Mouse (Mus musculus) midbrain, embryonic 13.5 days (tissue): Measurements from ENCODE around the gene Mdk. TPM values are rescaled to one million over a fixed set of nuclear protein-coding genes. Genes with fewer than 3 reads are reported as not detected.

ENCODE experiments used
- ATAC-seq: fragments of 200-750 bp; cut with Nextera tagmentation; 2 replicates; pipeline ENCODE4 v1.8.0; 2017; ENCODE audit warnings: mild to moderate bottlenecking, moderate TSS enrichment, moderate library complexity
- H3K27ac ChIP-seq: fragments of 300-500 bp; sonication (generic); 2 replicates; pipeline ENCODE4 v1.5.1; 2015; ENCODE audit warnings: inconsistent platforms, mild to moderate bottlenecking, moderate library complexity
- H3K27me3 ChIP-seq: fragments of 300-500 bp; sonication (generic); 2 replicates; pipeline ENCODE4 v1.6.1; 2015; ENCODE audit warnings: mild to moderate bottlenecking, inconsistent platforms
- H3K36me3 ChIP-seq: fragments of 300-500 bp; sonication (generic); 2 replicates; pipeline ENCODE4 v1.6.1; 2015; ENCODE audit warnings: mild to moderate bottlenecking, inconsistent platforms
- H3K4me1 ChIP-seq: fragments of 300-500 bp; sonication (generic); replicated peaks from 2 replicates; pipeline ENCODE4 v1.6.1; 2015; ENCODE audit warnings: inconsistent platforms
- H3K4me2 ChIP-seq: fragments of 300-500 bp; sonication (generic); replicated peaks from 2 replicates; pipeline ENCODE4 v1.6.1; 2015; ENCODE audit warnings: moderate library complexity, mild to moderate bottlenecking, inconsistent platforms
- H3K4me3 ChIP-seq: fragments of 300-500 bp; sonication (generic); replicated peaks from 2 replicates; pipeline ENCODE4 v1.5.1; 2015; ENCODE audit warnings: mild to moderate bottlenecking, inconsistent platforms
- H3K9ac ChIP-seq: fragments of 300-500 bp; sonication (generic); replicated peaks from 2 replicates; pipeline ENCODE4 v1.6.1; 2015; ENCODE audit warnings: mild to moderate bottlenecking, inconsistent platforms
- H3K9me3 ChIP-seq: fragments of 300-500 bp; sonication (generic); 2 replicates; pipeline ENCODE4 v1.6.1; 2016; ENCODE audit warnings: mild to moderate bottlenecking, inconsistent platforms
- WGBS: fragments of 180-500 bp; shearing (Covaris S2); methylation state at CpG from one replicate; pipeline ENCODE4 v1.1.7; 2015; 5-methylcytosine and 5-hydroxymethylcytosine counted together
- polyA plus RNA-seq: library from polyadenylated mRNA; unstranded; fragments of >200 nt; fragmentation: Nextera tagmentation; extraction: Ambion mirVana; gene quantifications from 2 replicates; pipeline ENCODE4 v1.2.1, GENCODE M21; 2015

Mdk gene
- polyA plus RNA-seq, 1 experiment from 2014 or later = 354 TPM

GRCm38 (mm10) chr2:91965417-91965816 is 33.3 kb upstream of the Mdk start:
- no peaks in the 10 kb centered on the region for H3K36me3 ChIP-seq
- H3K27ac ChIP-seq = 0 out of 2 replicates have a peak overlapping the region, but pooled peaks have one; percentile 11
- WGBS = 17% methylated on average over 20 of the region's 20 CpGs
- no peak overlapping the region; the same call in 1 of the 2 replicates for H3K9ac ChIP-seq
- H3K4me3 ChIP-seq = no peak overlapping the region
- H3K27me3 ChIP-seq = peaks cover 28% of the 10 kb centered on the region
- no peak for ATAC-seq
- no peaks in the 10 kb centered on the region for H3K9me3 ChIP-seq
- H3K4me2 ChIP-seq = no peak overlapping the region
- H3K4me1 ChIP-seq = peaks cover 23% of the 10 kb centered on the region

GRCm38 (mm10) chr2:91964610-91965204 is 32.6 kb upstream of the Mdk start:
- no peaks in the 10 kb centered on the region for H3K9me3 ChIP-seq
- H3K27me3 ChIP-seq = peaks cover 28% of the 10 kb centered on the region
- no peak for ATAC-seq
- H3K4me1 ChIP-seq = peaks cover 29% of the 10 kb centered on the region
- H3K36me3 ChIP-seq = no peaks in the 10 kb centered on the region
- H3K9ac ChIP-seq = no peak overlapping the region
- no peak overlapping the region for H3K4me2 ChIP-seq
- WGBS = 78% methylated on average over 3 of the region's 3 CpGs
- no peak overlapping the region for H3K27ac ChIP-seq
- H3K4me3 ChIP-seq = no peak overlapping the region

GRCm38 (mm10) chr2:91963443-91963932 is 31.4 kb upstream of the Mdk start:
- Histone ChIP-seq H3K9me3 (no peaks in the 10 kb centered on the region), H3K27me3 (peaks cover 22% of the 10 kb centered on the region), H3K4me2 (peak overlapping the region; percentile 91), H3K9ac (peak overlapping the region; percentile 91), H3K4me3 (peak overlapping the region; percentile 86), H3K36me3 (no peaks in the 10 kb centered on the region), H3K27ac (peak overlapping the region; percentile 82), H3K4me1 (peaks cover 39% of the 10 kb centered on the region)
- under 1% methylated on average over 49 of the region's 57 CpGs for WGBS
- ATAC-seq = peak; percentile 96

- under 1% methylated on average over 37 of the region's 39 CpGs for WGBS
- H3K4me1 ChIP-seq = peaks cover 41% of the 10 kb centered on the region
- no peaks in the 10 kb centered on the region for H3K36me3 ChIP-seq
- H3K9ac ChIP-seq = peak overlapping the region; percentile 91
- H3K27ac ChIP-seq = peak overlapping the region; percentile 82
- H3K27me3 ChIP-seq = peaks cover 22% of the 10 kb centered on the region
- H3K9me3 ChIP-seq = no peaks in the 10 kb centered on the region
- peak; percentile 69; the same call in 1 of the 2 replicates for ATAC-seq
- H3K4me3 ChIP-seq = peak overlapping the region; percentile 86
- peak overlapping the region; percentile 91 for H3K4me2 ChIP-seq
Observed at GRCm38 (mm10) chr2:91962864-91963401, 30.8 kb upstream of the Mdk start.

- Histone ChIP-seq H3K4me1 (peaks cover 49% of the 10 kb centered on the region), H3K9me3 (no peaks in the 10 kb centered on the region), H3K4me2 (peak overlapping the region; percentile 91), H3K9ac (peak overlapping the region; percentile 91), H3K27me3 (peaks cover 22% of the 10 kb centered on the region), H3K36me3 (no peaks in the 10 kb centered on the region), H3K27ac (no peak overlapping the region), H3K4me3 (peak overlapping the region; percentile 86)
- 79% methylated on average over 4 of the region's 4 CpGs for WGBS
- no peak for ATAC-seq
Observed at GRCm38 (mm10) chr2:91961901-91962761, 30.0 kb upstream of the Mdk start.

- Histone ChIP-seq H3K9ac (no peak overlapping the region), H3K4me1 (peaks cover 52% of the 10 kb centered on the region), H3K36me3 (no peaks in the 10 kb centered on the region), H3K4me3 (no peak overlapping the region), H3K4me2 (no peak overlapping the region), H3K27ac (no peak overlapping the region), H3K27me3 (peaks cover 10% of the 10 kb centered on the region), H3K9me3 (no peaks in the 10 kb centered on the region)
- ATAC-seq = no peak
- 94% methylated on average over 5 of the region's 5 CpGs for WGBS
Observed at GRCm38 (mm10) chr2:91960459-91960858, 28.4 kb upstream of the Mdk start.

GRCm38 (mm10) chr2:91959544-91960410 is 27.7 kb upstream of the Mdk start:
- Histone ChIP-seq H3K9ac (no peak overlapping the region), H3K9me3 (no peaks in the 10 kb centered on the region), H3K27me3 (peaks cover 3% of the 10 kb centered on the region; the same call in 1 of the 2 replicates), H3K27ac (no peak overlapping the region), H3K4me1 (peaks cover 48% of the 10 kb centered on the region), H3K4me3 (no peak overlapping the region), H3K36me3 (no peaks in the 10 kb centered on the region), H3K4me2 (no peak overlapping the region)
- no peak for ATAC-seq
- 74% methylated on average over 11 of the region's 11 CpGs for WGBS

- peaks cover 52% of the 10 kb centered on the region for H3K4me1 ChIP-seq
- no peaks in the 10 kb centered on the region for H3K27me3 ChIP-seq
- H3K9ac ChIP-seq = no peak overlapping the region
- H3K36me3 ChIP-seq = no peaks in the 10 kb centered on the region
- H3K27ac ChIP-seq = no peak overlapping the region
- H3K9me3 ChIP-seq = no peaks in the 10 kb centered on the region
- ATAC-seq = no peak
- no peak overlapping the region for H3K4me3 ChIP-seq
- no peak overlapping the region for H3K4me2 ChIP-seq
- 53% methylated on average over 10 of the region's 10 CpGs for WGBS
Observed at GRCm38 (mm10) chr2:91958701-91959457, 26.8 kb upstream of the Mdk start.

- H3K27ac ChIP-seq = no peak overlapping the region
- no peaks in the 10 kb centered on the region for H3K27me3 ChIP-seq
- H3K4me2 ChIP-seq = no peak overlapping the region
- H3K4me1 ChIP-seq = peaks cover 50% of the 10 kb centered on the region
- H3K4me3 ChIP-seq = no peak overlapping the region
- no peaks in the 10 kb centered on the region for H3K9me3 ChIP-seq
- no peak for ATAC-seq
- 94% methylated on average over 8 of the region's 8 CpGs for WGBS
- H3K9ac ChIP-seq = no peak overlapping the region
- no peaks in the 10 kb centered on the region for H3K36me3 ChIP-seq
Observed at GRCm38 (mm10) chr2:91958049-91958448, 26.0 kb upstream of the Mdk start.

- Histone ChIP-seq H3K27ac (0 out of 2 replicates have a peak overlapping the region, but pooled peaks have one; percentile 25), H3K4me1 (peaks cover 40% of the 10 kb centered on the region), H3K36me3 (no peaks in the 10 kb centered on the region), H3K9me3 (no peaks in the 10 kb centered on the region), H3K4me2 (no peak overlapping the region), H3K27me3 (no peaks in the 10 kb centered on the region), H3K9ac (no peak overlapping the region), H3K4me3 (no peak overlapping the region)
- 51% methylated on average over 4 of the region's 4 CpGs for WGBS
- peak; percentile 54 for ATAC-seq
Observed at GRCm38 (mm10) chr2:91957096-91957495, 25.0 kb upstream of the Mdk start.

- Histone ChIP-seq H3K4me1 (peaks cover 35% of the 10 kb centered on the region), H3K9me3 (no peaks in the 10 kb centered on the region), H3K27me3 (no peaks in the 10 kb centered on the region), H3K27ac (no peak overlapping the region), H3K4me3 (no peak overlapping the region), H3K4me2 (no peak overlapping the region), H3K9ac (no peak overlapping the region), H3K36me3 (no peaks in the 10 kb centered on the region)
- 87% methylated on average over 6 of the region's 6 CpGs for WGBS
- no peak for ATAC-seq
Observed at GRCm38 (mm10) chr2:91955875-91956274, 23.8 kb upstream of the Mdk start.
